Mouse (Mus musculus): ENCODE results near the gene Rab3gap2.

The Rab3gap2 gene

DNA sequence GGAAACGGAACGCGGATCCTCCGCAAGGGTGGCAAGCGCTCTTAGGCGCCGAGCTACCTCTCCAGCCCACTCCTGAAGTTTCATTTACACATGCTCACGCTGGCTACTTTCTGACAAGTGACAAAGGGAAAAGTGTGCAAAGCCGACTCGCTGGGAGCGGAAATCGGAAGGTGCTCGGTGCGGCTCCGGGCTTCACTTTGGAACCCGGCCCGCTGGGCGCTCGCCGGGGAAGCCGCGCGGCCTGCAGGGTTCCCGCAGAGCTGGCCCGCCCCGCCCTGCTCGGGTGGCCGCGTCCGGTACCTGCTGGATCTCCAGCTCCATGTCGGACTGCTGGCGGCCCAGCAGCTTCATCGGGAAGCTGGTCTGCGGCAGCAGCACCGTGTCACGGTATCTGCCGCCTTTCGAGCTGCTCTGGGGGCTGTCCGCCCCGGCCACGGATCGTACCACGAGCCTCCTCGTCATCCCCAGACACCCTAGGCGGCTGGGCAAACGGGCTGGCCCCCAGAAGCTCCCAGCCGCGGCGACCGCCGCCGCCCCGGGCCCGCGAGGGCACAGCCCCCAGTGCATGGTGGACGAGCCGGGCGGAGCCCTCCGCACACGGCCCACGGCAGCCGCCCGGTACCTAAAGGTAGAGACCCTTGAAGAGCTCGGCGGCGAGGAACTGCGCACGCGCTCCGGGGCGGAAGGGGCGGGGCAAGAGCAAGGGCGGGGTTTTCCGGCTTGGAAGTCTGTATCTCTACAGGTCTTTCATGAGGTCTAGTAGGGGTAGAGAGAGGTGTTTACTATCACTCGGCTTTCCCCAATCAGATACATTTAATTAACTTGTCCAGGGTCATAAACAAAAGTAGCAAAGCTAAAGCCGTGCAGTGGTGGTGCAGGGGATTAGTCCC, 125.0 kb downstream of the Rab3gap2 start, which contains the start of gene Iars2:
Iars2 (minus strand) TSS at position 676 of the 890 bp plus-strand sequence.
- in situ Hi-C loops (cut with MboI; ENCODE audit: low sequenced_read_pairs): no loop called here

DNA sequence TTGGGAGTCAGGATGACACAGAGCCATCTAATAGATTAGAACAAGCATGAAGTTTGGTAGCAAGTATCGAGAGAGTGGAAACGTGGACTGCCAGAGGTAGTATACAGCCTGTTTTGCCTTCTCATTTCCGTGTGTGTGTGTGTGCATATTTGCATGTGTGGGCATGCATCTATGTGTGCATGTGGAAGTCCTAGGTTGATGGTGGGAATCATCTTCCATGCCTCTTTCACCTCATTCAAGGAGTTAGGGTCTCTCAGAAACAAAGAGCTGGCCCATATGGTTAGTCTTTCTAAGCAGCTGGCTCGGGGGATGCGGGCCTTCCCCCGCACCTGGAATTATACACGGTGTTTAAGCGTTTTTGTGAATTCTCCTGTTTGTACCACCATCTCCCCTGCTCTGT, 125.9 kb downstream of the Rab3gap2 start:
- in situ Hi-C loops (cut with MboI; ENCODE audit: low sequenced_read_pairs): no loop called here

DNA sequence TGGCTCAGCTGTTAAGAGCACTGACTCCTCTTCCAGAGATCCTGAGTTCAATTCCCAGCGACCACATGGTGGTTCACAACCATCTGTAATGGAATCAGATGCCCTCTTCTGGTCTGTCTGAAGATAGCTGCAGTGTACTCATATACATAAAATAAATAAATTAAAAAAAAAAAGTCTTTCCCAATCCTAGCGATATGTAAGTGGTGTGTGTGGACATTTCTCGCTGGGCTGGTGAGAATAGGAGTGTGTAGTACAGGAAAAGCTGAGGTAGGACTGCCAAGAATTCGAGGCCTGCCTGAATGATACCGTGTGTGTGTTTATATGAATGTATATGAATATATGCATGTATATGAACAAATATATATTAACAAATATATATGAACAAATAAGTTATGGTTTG, 127.4 kb downstream of the Rab3gap2 start:
- in situ Hi-C loops (cut with MboI; ENCODE audit: low sequenced_read_pairs): no loop called here

GRCm38 (mm10) chr1:185331983-185332430, 128.1 kb downstream of the Rab3gap2 start, which contains the start of gene Bpnt1:
Gene Bpnt1 (plus strand): TSS chr1:185332149.
- in situ Hi-C loops (cut with MboI; ENCODE audit: low sequenced_read_pairs): no loop called here

DNA sequence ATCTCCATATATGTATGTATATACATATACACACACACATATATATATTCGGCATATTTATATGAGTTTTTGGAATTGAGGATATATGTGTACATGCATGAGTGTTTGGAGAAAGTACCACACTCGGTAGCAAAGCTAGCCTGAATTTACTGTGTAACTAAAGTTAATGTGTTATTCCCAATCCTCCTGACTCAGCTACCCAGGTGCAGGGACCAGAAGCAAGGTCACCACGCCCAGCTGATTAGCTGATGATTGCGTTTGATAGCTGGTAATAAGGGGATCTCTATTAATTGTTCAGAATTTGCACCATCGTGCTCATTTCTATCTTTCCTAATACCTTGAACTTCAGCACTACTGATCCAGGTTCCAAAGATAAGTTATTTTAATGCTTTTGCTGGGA, 129.7 kb downstream of the Rab3gap2 start:
- in situ Hi-C loops (cut with MboI; ENCODE audit: low sequenced_read_pairs): no loop called here

DNA sequence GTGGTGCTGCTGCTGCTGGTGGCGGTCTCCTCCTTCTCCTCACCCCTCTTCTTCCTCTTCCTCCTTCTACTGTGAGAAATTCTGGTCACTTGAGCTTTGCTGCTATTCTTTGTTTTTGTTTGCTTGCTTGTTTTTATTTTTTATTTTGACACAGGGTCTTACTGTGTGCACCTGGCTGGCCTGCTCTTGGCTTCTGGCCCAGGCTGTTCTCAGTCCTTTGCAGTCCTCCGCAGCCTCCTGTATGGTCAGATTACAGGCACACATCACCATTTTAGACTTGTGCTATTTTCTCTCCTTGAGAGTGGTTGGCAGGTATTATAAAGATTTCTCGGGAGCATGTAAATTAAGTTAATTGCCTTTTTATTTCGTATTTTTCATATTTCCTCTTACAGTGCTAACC, 130.2 kb downstream of the Rab3gap2 start:
- in situ Hi-C loops (cut with MboI; ENCODE audit: low sequenced_read_pairs): no loop called here

DNA sequence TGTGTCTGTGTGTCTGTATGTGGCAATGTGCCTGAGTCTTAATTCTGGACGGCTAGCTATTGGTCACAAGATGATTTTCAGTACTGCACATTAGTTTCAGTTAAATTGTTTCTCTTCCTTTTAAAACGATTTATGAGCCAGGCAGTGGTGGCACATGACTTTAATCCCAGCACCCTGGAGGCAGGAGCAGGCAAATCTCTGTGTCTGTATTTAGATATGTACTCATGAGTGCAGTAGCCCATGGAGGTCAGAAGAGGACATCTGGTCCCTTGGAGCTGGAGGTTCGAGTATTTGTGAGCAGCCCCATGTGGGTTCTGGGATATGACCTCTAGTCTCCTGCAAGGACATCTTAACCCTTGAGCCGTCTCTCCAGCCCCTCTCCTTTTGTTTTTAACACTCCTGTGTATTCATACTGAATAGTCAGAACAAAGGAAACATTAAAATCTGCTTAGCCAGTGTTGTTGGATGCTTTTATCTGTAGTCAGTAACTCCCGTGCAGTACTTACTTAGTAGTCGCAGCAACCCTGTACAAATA, 131.4 kb downstream of the Rab3gap2 start:
- in situ Hi-C loops (cut with MboI; ENCODE audit: low sequenced_read_pairs): no loop called here

All from CH12F3 (cell line).